10 mouse cellular contexts compared by ENCODE assay signal in the genomic region with DNA sequence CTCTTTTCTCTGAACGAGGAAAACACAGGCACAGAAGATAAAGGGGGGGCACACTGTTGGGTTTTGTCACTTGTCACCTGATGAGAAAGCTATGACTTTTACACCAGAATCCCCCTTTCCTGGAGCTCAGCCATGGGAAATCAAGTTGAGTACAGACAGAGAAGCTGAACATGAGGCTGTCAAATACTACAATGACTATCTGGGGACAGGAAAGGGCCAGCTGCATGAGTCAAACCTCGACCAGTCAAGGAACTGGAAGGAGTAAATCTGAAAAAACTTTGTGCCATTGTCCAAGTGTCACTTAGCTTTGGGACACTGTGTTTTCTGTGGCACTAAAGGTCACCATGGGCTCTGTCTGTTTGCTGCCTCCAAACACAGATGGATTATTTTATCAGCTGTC.
"Had no signal": no experiment of that assay in that cellular context is flagged by ENCODE, and none has a peak within 500 bp of the region (broad histone marks: within the 10 kb centered on the region; RNA-seq: fewer than 3 reads in every experiment).

No protein-coding gene starts in this region.

- H3K4me1 ChIP-seq: neural tube, embryonic 12.5 days had no signal

- H3K27me3 ChIP-seq: neural tube, embryonic 12.5 days had no signal

- H3K4me2 ChIP-seq: neural tube, embryonic 12.5 days had no signal

- H3K9ac ChIP-seq: liver, embryonic 14.5 days; neural tube, embryonic 12.5 days had no signal

- H3K27ac ChIP-seq: left cerebral cortex, adult 2 months; liver, embryonic 14.5 days; neural tube, embryonic 12.5 days; stomach, postnatal 0 days had no signal

- H3K4me3 ChIP-seq: left cerebral cortex, adult 2 months; neural tube, embryonic 12.5 days had no signal

- H3K9me3 ChIP-seq: neural tube, embryonic 12.5 days had no signal

- H3K36me3 ChIP-seq: neural tube, embryonic 12.5 days had no signal

- DNase-seq: kidney, adult 8-10 months; kidney, postnatal 25 days; lung, adult 18-20 months; midbrain, embryonic 14.5 days; right cerebral cortex, postnatal 25 days; thymus, postnatal 4 days had no signal
